Mouse (Mus musculus): ENCODE results near the gene Tsr3. TPM values are rescaled to one million over a fixed set of nuclear protein-coding genes. Genes with fewer than 3 reads are reported as not detected.

Tsr3 gene
- total and polyA plus RNA-seq, 3 experiments, result 35.2 to 50.5 TPM; not detected in 1

GRCm38 (mm10) chr17:25256140-25256754 lies 16.3 kb downstream of the Tsr3 start, which contains the start of gene Baiap3:
TSS of gene Baiap3 (minus strand) at chr17:25256364.
- Histone ChIP-seq H3K4me3 (ENCODE audit: control insufficient read depth in 1 of 2, insufficient read depth in 1 of 2, low read depth in 2 of 2, low read length in 2 of 2) (no peak within 1 kb of the TSS), H3K79me2 (ENCODE audit: control insufficient read depth, insufficient read depth, low read length, poor library complexity) (no peaks in the 10 kb centered on the region), H3K36me3 (ENCODE audit: control insufficient read depth in 1 of 2, insufficient read depth in 2 of 2, low read length in 2 of 2) (no peaks in the 10 kb centered on the region; a peak in 1 of 4 replicates), H3K9ac (ENCODE audit: control insufficient read depth, low read depth, low read length, poor library complexity, severe bottlenecking) (no peak within 1 kb of the TSS), H3K9me3 (replicated peaks; ENCODE audit: insufficient read depth, low read length) (no peaks in the 10 kb centered on the region), H3K4me1 (ENCODE audit: control insufficient read depth in 1 of 2, insufficient read depth in 2 of 2, low read length in 2 of 2) (peaks cover 0 to 9% of the 10 kb centered on the region in 2 experiments; a peak in 2 of 4 replicates), H3K27me3 (ENCODE audit: control insufficient read depth in 1 of 2, insufficient read depth in 2 of 2, low read length in 2 of 2) (no peaks in the 10 kb centered on the region), H3K27ac (ENCODE audit: control insufficient read depth, low read depth, low read length) (no peak within 1 kb of the TSS)
- DNase-seq (ENCODE audit: low read depth, low spot score), result no peak
- TF ChIP-seq ETS1 (IDR thresholded peaks at IDR 0.05; ENCODE audit: low read depth, low read length) (no peak), MAX (IDR thresholded peaks at IDR 0.05; ENCODE audit: low read length) (no peak), KAT2A (conservative IDR thresholded peaks at IDR 0.05; ENCODE audit: low read depth, low read length) (no peak), POLR2A (IDR thresholded peaks at IDR 0.05; ENCODE audit: control insufficient read depth in 1 of 2, insufficient read depth in 1 of 2, low read depth in 1 of 2, low read length in 2 of 2, poor library complexity in 1 of 2) (no peak), BHLHE40 (IDR thresholded peaks at IDR 0.05; ENCODE audit: borderline replicate concordance, low read depth, low read length) (no peak), MYC (IDR thresholded peaks at IDR 0.05; ENCODE audit: low read depth, low read length) (no peak), POLR2AphosphoS2 (IDR thresholded peaks at IDR 0.05; ENCODE audit: low read length) (no peak), JUND (IDR thresholded peaks at IDR 0.05; ENCODE audit: low read depth, low read length) (no peak), UBTF (IDR thresholded peaks at IDR 0.05; ENCODE audit: borderline replicate concordance, insufficient read depth, low read depth, low read length) (no peak), E2F4 (IDR thresholded peaks at IDR 0.05; ENCODE audit: borderline replicate concordance, low read depth, low read length) (no peak), ZNF384 (IDR thresholded peaks at IDR 0.05; ENCODE audit: low read depth, low read length) (no peak), EP300 (IDR thresholded peaks at IDR 0.05; ENCODE audit: low read depth in 1 of 2, low read length in 2 of 2) (no peak), MEF2A (IDR thresholded peaks at IDR 0.05; ENCODE audit: extremely low read depth, insufficient replicate concordance, low read depth, low read length, poor library complexity, severe bottlenecking) (no peak), USF1 (IDR thresholded peaks at IDR 0.05; ENCODE audit: low read depth, low read length) (no peak), MXI1 (IDR thresholded peaks at IDR 0.05; ENCODE audit: low read depth, low read length) (no peak), ZMIZ1 (IDR thresholded peaks at IDR 0.05; ENCODE audit: low read depth, low read length) (no peak)

- H3K9me3 ChIP-seq (replicated peaks; ENCODE audit: insufficient read depth, low read length), result no peaks in the 10 kb centered on the region
- no peaks in the 10 kb centered on the region for H3K79me2 ChIP-seq (ENCODE audit: control insufficient read depth, insufficient read depth, low read length, poor library complexity)
- H3K9ac ChIP-seq (ENCODE audit: control insufficient read depth, low read depth, low read length, poor library complexity, severe bottlenecking), result no peak overlapping the region
- H3K27ac ChIP-seq (ENCODE audit: control insufficient read depth, low read depth, low read length), result no peak overlapping the region
- H3K4me1 ChIP-seq (ENCODE audit: control insufficient read depth in 1 of 2, insufficient read depth in 2 of 2, low read length in 2 of 2), result peaks cover 0 to 9% of the 10 kb centered on the region in 2 experiments; a peak in 2 of 4 replicates
- peaks cover 0 to 3% of the 10 kb centered on the region in 2 experiments; a peak in 2 of 4 replicates for H3K36me3 ChIP-seq (ENCODE audit: control insufficient read depth in 1 of 2, insufficient read depth in 2 of 2, low read length in 2 of 2)
- H3K27me3 ChIP-seq (ENCODE audit: control insufficient read depth in 1 of 2, insufficient read depth in 2 of 2, low read length in 2 of 2), result no peaks in the 10 kb centered on the region
- peak; percentile 86; the same call in 1 of the 2 replicates for TF ChIP-seq JUND (IDR thresholded peaks at IDR 0.05; ENCODE audit: low read depth, low read length)
- no peak for TF ChIP-seq MEF2A (IDR thresholded peaks at IDR 0.05; ENCODE audit: extremely low read depth, insufficient replicate concordance, low read depth, low read length, poor library complexity, severe bottlenecking)
- peak; percentile 65 for DNase-seq (ENCODE audit: low read depth, low spot score)
- no peak overlapping the region for H3K4me3 ChIP-seq (ENCODE audit: control insufficient read depth in 1 of 2, insufficient read depth in 1 of 2, low read depth in 2 of 2, low read length in 2 of 2)
Observed at GRCm38 (mm10) chr17:25257804-25258261, 17.9 kb downstream of the Tsr3 start.

Data from MEL (cell line).